Mouse (Mus musculus) midbrain, postnatal 0 days (tissue): Measurements from ENCODE around the gene Pigt. TPM values are rescaled to one million over a fixed set of nuclear protein-coding genes. Genes with fewer than 3 reads are reported as not detected.

Experiments
- ATAC-seq: fragments of 200-750 bp; cut with Nextera tagmentation; 2 replicates; pipeline ENCODE4 v1.8.0; 2017; ENCODE audit warnings: moderate number of reproducible peaks, mild to moderate bottlenecking, moderate TSS enrichment, moderate library complexity; ENCODE audit not compliant: low FRiP score
- DNase-seq: peaks from one replicate; pipeline ENCODE4 v3.0.0-alpha.2; 2015; ENCODE audit warnings: low spot score
- H3K27ac ChIP-seq: fragments of 300-500 bp; sonication (generic); 2 replicates; pipeline ENCODE4 v1.5.1; 2014; ENCODE audit warnings: low read depth, mild to moderate bottlenecking, low read length, mixed read lengths
- H3K27me3 ChIP-seq: fragments of 300-500 bp; sonication (generic); 2 replicates; pipeline ENCODE4 v1.6.1; 2014; ENCODE audit warnings: low read length, control low read depth, mixed read lengths; ENCODE audit not compliant: insufficient read depth
- H3K36me3 ChIP-seq: fragments of 300-500 bp; sonication (generic); 2 replicates; pipeline ENCODE4 v1.6.1; 2014; ENCODE audit warnings: low read length, control low read depth, mixed read lengths; ENCODE audit not compliant: insufficient read depth
- H3K4me1 ChIP-seq: fragments of 300-500 bp; sonication (generic); 2 replicates; pipeline ENCODE4 v1.6.1; 2014; ENCODE audit warnings: mild to moderate bottlenecking, control low read depth, antibody characterized with exemption, low read length, mixed read lengths; ENCODE audit not compliant: insufficient read depth
- H3K4me2 ChIP-seq: fragments of 300-500 bp; sonication (generic); 2 replicates; pipeline ENCODE4 v1.6.1; 2014; ENCODE audit warnings: low read depth, mild to moderate bottlenecking, low read length, mixed read lengths; ENCODE audit not compliant: poor library complexity, severe bottlenecking
- H3K4me3 ChIP-seq: fragments of 300-500 bp; sonication (generic); 2 replicates; pipeline ENCODE4 v1.5.1; 2014; ENCODE audit warnings: low read depth, mild to moderate bottlenecking, low read length, moderate library complexity
- H3K9ac ChIP-seq: fragments of 300-500 bp; sonication (generic); replicated peaks from 2 replicates; pipeline ENCODE4 v1.6.1; 2014; ENCODE audit warnings: mild to moderate bottlenecking, low read length, moderate library complexity, mixed read lengths; ENCODE audit not compliant: poor library complexity, severe bottlenecking
- H3K9me3 ChIP-seq: fragments of 300-500 bp; sonication (generic); 2 replicates; pipeline ENCODE4 v1.6.1; 2016; ENCODE audit warnings: low read length, control low read depth
- CTCF ChIP-seq: IDR thresholded peaks from 2 replicates; pipeline ENCODE4 v1.5.1; 2016; ENCODE audit warnings: antibody characterized with exemption, mild to moderate bottlenecking
- WGBS: fragments of 180-500 bp; shearing (Covaris S2); extraction: QIAGEN DNeasy Blood & Tissue Kit; methylation state at CpG from one replicate; pipeline ENCODE4 v1.1.7; 2014; 5-methylcytosine and 5-hydroxymethylcytosine counted together
- polyA plus RNA-seq: library from polyadenylated mRNA; unstranded; fragments of >200 nt; fragmentation: Nextera tagmentation; extraction: Ambion mirVana; gene quantifications from 2 replicates; pipeline ENCODE4 v1.2.1, GENCODE M21; 2015
- total RNA-seq: library from RNA; depleted of rRNA; stranded (reverse); fragments of >200 nt; gene quantifications from 2 replicates; pipeline ENCODE4 v1.2.3, GENCODE M21; 2014

Gene Pigt
- total and polyA plus RNA-seq, 2 experiments from 2014 or later = 126 TPM

DNA sequence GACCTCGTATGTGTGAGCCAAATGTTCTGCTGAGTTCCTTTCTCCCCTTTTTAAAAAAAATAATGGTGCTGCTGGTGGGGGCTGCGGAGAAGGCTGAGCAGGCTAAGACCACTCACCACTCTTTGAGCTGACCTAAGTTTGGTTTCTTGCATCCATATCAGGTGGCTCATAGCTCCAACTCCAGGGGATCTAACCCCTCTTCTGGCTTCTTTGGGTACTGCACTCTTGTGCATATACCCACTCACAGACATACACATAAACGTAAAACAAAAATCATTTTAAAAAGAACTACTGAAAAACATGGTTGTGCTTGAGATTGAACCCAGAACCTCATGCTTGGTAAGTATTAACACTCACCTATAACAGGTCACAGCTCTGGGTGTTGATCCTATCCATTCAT, 7.6 kb downstream of the Pigt start:
- peak; percentile 19; the same call in 1 of the 2 replicates for TF ChIP-seq CTCF
- Histone ChIP-seq H3K4me2 (no peak overlapping the region), H3K36me3 (peaks cover 48% of the 10 kb centered on the region), H3K4me1 (no peaks in the 10 kb centered on the region), H3K9me3 (no peaks in the 10 kb centered on the region), H3K4me3 (no peak overlapping the region), H3K27me3 (no peaks in the 10 kb centered on the region), H3K9ac (no peak overlapping the region), H3K27ac (no peak overlapping the region)
- no peak for ATAC-seq
- 95% methylated on average over 3 of the region's 3 CpGs for WGBS
- DNase-seq = no peak

DNA sequence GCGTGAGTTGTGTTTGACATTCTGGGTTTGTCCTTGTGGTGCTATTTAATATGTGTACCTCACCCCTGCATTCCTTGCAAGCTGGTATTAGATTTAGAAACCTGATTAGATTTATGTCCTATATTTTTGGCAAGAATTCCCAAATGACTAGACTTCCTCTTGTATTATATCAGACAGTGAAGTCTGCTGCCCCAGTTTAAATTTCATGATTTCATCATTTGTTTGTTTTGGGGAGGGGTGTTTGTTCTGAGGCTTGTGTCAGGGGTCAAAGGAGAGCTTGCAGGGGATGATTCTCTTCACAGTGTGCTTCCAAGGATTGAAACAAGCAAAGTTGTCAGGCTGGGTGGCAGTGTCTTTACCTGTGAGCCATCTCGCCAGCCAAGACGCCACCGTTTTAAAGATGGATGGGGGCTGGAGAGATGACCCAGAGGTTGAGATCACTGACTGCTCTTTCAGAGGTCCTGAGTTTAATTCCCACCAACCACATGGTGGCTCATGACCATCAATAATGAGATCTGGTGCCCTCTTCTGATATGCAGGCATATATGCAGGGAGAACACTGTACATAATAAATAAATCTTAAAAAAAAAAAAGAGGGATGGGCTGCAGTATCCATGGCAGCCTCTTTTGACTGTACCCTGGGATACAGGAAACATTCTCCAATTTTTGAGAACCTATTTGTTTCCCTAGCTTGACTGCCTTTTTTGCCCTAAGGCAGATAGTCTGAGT, 8.5 kb downstream of the Pigt start:
- H3K36me3 ChIP-seq = peaks cover 40% of the 10 kb centered on the region

GRCm38 (mm10) chr2:164507811-164508210, 10.5 kb downstream of the Pigt start:
- DNase-seq = no peak
- no peak for TF ChIP-seq CTCF

More for the DNA sequence above, 8.5 kb downstream of the Pigt start:
- H3K27me3 ChIP-seq = no peaks in the 10 kb centered on the region
- ATAC-seq (no peak), DNase-seq (no peak)
- no peaks in the 10 kb centered on the region for H3K9me3 ChIP-seq
- peak; percentile 26; the same call in 1 of the 2 replicates for TF ChIP-seq CTCF
- no peak overlapping the region for H3K4me3 ChIP-seq
- 97% methylated on average over 4 of the region's 4 CpGs for WGBS
- H3K27ac ChIP-seq = no peak overlapping the region
- H3K9ac ChIP-seq = no peak overlapping the region
- H3K4me1 ChIP-seq = no peaks in the 10 kb centered on the region
- no peak overlapping the region for H3K4me2 ChIP-seq

GRCm38 (mm10) chr2:164510621-164511190, 13.4 kb downstream of the Pigt start:
- no peaks in the 10 kb centered on the region for H3K36me3 ChIP-seq
- no peak for ATAC-seq
- no peaks in the 10 kb centered on the region; the same call in 1 of the 2 replicates for H3K27me3 ChIP-seq
- no peak overlapping the region for H3K4me2 ChIP-seq
- H3K27ac ChIP-seq = no peak overlapping the region
- no peak overlapping the region for H3K9ac ChIP-seq
- H3K9me3 ChIP-seq = no peaks in the 10 kb centered on the region
- no peaks in the 10 kb centered on the region for H3K4me1 ChIP-seq
- H3K4me3 ChIP-seq = no peak overlapping the region
- WGBS = 44% methylated on average over 4 of the region's 5 CpGs
- no peak for TF ChIP-seq CTCF
- DNase-seq = no peak

More at GRCm38 (mm10) chr2:164507811-164508210, 10.5 kb downstream of the Pigt start:
- Histone ChIP-seq H3K4me1 (no peaks in the 10 kb centered on the region), H3K27me3 (no peaks in the 10 kb centered on the region), H3K27ac (no peak overlapping the region), H3K9ac (no peak overlapping the region), H3K36me3 (peaks cover 22% of the 10 kb centered on the region), H3K4me3 (no peak overlapping the region), H3K9me3 (no peaks in the 10 kb centered on the region), H3K4me2 (no peak overlapping the region)
- 83% methylated on average over 19 of the region's 19 CpGs for WGBS
- ATAC-seq = no peak

GRCm38 (mm10) chr2:164512121-164512909, 15.0 kb downstream of the Pigt start:
- H3K27me3 ChIP-seq = no peaks in the 10 kb centered on the region; the same call in 1 of the 2 replicates
- no peaks in the 10 kb centered on the region for H3K36me3 ChIP-seq
- H3K9ac ChIP-seq = no peak overlapping the region
- H3K27ac ChIP-seq = no peak overlapping the region
- TF ChIP-seq CTCF = no peak
- WGBS = 67% methylated on average over 10 of the region's 14 CpGs
- H3K4me3 ChIP-seq = no peak overlapping the region
- ATAC-seq (no peak), DNase-seq (no peak)
- H3K9me3 ChIP-seq = no peaks in the 10 kb centered on the region
- H3K4me1 ChIP-seq = no peaks in the 10 kb centered on the region
- no peak overlapping the region for H3K4me2 ChIP-seq

- WGBS = 77% methylated on average over 8 of the region's 8 CpGs
- Histone ChIP-seq H3K36me3 (no peaks in the 10 kb centered on the region), H3K9ac (no peak overlapping the region), H3K27ac (no peak overlapping the region), H3K4me3 (no peak overlapping the region), H3K27me3 (no peaks in the 10 kb centered on the region; the same call in 1 of the 2 replicates), H3K9me3 (no peaks in the 10 kb centered on the region), H3K4me1 (no peaks in the 10 kb centered on the region), H3K4me2 (no peak overlapping the region)
- no peak for DNase-seq
- TF ChIP-seq CTCF = no peak
- ATAC-seq = no peak
Observed at GRCm38 (mm10) chr2:164513389-164513788, 16.1 kb downstream of the Pigt start.
